Mouse (Mus musculus) hindbrain, embryonic 14.5 days (tissue): ENCODE results near the gene Iah1. TPM values are rescaled to one million over a fixed set of nuclear protein-coding genes. Genes with fewer than 3 reads are reported as not detected.

Source experiments
- ATAC-seq: fragments of 200-750 bp; cut with Nextera tagmentation; 2 replicates; pipeline ENCODE4 v1.8.0; 2017; ENCODE audit warnings: moderate number of reproducible peaks, mild to moderate bottlenecking, moderate TSS enrichment, moderate library complexity; ENCODE audit not compliant: low FRiP score
- DNase-seq: peaks from one replicate; pipeline ENCODE4 v3.0.0-alpha.2; 2015; ENCODE audit warnings: low spot score
- H3K27ac ChIP-seq: fragments of 300-500 bp; sonication (generic); 2 replicates; pipeline ENCODE4 v1.5.1; 2014; ENCODE audit warnings: mild to moderate bottlenecking, moderate library complexity
- H3K27me3 ChIP-seq: fragments of 300-500 bp; sonication (generic); 2 replicates; pipeline ENCODE4 v1.6.1; 2014; ENCODE audit warnings: mild to moderate bottlenecking, low read length, mixed read lengths; ENCODE audit not compliant: control insufficient read depth, insufficient read depth
- H3K36me3 ChIP-seq: fragments of 300-500 bp; sonication (generic); replicated peaks from 2 replicates; pipeline ENCODE4 v1.6.1; 2014; ENCODE audit not compliant: control insufficient read depth, insufficient read depth
- H3K4me1 ChIP-seq: fragments of 300-500 bp; sonication (generic); replicated peaks from 2 replicates; pipeline ENCODE4 v1.6.1; 2014; ENCODE audit warnings: antibody characterized with exemption, low read length, mixed read lengths; ENCODE audit not compliant: control insufficient read depth, insufficient read depth
- H3K4me2 ChIP-seq: fragments of 300-500 bp; sonication (generic); replicated peaks from 2 replicates; pipeline ENCODE4 v1.6.1; 2014; ENCODE audit warnings: mild to moderate bottlenecking, moderate library complexity
- H3K4me3 ChIP-seq: fragments of 300-500 bp; sonication (generic); replicated peaks from 2 replicates; pipeline ENCODE4 v1.5.1; 2014; ENCODE audit warnings: mild to moderate bottlenecking, low read length
- H3K9ac ChIP-seq: fragments of 300-500 bp; sonication (generic); 2 replicates; pipeline ENCODE4 v1.6.1; 2014
- H3K9me3 ChIP-seq: fragments of 300-500 bp; sonication (generic); 2 replicates; pipeline ENCODE4 v1.6.1; 2016; ENCODE audit warnings: low read length; ENCODE audit not compliant: control insufficient read depth
- WGBS: fragments of 180-500 bp; shearing (Covaris S2); extraction: QIAGEN DNeasy Blood & Tissue Kit; methylation state at CpG from one replicate; pipeline ENCODE4 v1.1.7; 2014; 5-methylcytosine and 5-hydroxymethylcytosine counted together
- polyA plus RNA-seq: library from polyadenylated mRNA; unstranded; fragments of >200 nt; fragmentation: Nextera tagmentation; extraction: Ambion mirVana; gene quantifications from 2 replicates; pipeline ENCODE4 v1.2.1, GENCODE M21; 2014

The Iah1 gene
- polyA plus RNA-seq, 1 experiment from 2014 or later: 36.5 TPM

DNA sequence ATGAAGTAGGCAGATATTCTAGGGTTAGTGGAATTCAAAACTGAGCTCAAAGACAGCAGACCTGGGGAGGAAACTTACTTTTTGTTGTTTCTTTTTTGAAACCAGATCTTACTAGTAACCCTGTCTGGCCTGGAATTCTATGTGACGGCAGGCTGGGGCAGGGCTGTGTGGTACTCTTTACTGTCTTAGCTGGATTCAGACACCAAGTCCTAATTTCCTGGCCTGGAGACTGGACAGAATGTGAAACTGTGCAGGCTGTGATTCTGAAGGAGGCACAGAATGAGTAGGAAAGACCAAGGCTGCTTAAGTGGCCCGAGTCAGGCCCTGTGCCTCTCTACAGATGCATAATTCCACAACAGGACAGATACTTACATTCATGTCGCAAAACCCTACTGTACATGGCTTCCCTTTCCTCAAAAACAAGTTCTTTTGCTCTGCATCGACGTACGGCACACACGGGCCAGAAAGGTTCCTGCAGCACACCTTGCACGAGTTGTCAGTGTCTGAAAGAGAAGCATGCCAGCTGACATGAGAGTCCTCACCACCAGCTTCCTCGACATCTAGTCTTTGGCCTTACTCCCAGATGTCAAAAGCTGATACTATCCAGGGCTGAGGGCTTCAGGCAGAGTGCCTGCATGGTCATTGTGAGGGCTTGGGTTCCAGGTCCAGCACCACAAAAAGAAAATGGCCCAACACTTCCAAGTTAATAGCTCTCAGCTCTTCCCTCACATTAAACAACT, 13.6 kb downstream of the Iah1 start:
- no peak overlapping the region for H3K4me3 ChIP-seq
- WGBS: 92% methylated on average over 9 of the region's 9 CpGs
- no peaks in the 10 kb centered on the region for H3K4me1 ChIP-seq
- peaks cover 87% of the 10 kb centered on the region for H3K36me3 ChIP-seq
- H3K27me3 ChIP-seq: no peaks in the 10 kb centered on the region
- H3K9ac ChIP-seq: no peak overlapping the region
- ATAC-seq (no peak), DNase-seq (no peak)
- no peak overlapping the region for H3K27ac ChIP-seq
- H3K4me2 ChIP-seq: no peak overlapping the region
- no peaks in the 10 kb centered on the region for H3K9me3 ChIP-seq

DNA sequence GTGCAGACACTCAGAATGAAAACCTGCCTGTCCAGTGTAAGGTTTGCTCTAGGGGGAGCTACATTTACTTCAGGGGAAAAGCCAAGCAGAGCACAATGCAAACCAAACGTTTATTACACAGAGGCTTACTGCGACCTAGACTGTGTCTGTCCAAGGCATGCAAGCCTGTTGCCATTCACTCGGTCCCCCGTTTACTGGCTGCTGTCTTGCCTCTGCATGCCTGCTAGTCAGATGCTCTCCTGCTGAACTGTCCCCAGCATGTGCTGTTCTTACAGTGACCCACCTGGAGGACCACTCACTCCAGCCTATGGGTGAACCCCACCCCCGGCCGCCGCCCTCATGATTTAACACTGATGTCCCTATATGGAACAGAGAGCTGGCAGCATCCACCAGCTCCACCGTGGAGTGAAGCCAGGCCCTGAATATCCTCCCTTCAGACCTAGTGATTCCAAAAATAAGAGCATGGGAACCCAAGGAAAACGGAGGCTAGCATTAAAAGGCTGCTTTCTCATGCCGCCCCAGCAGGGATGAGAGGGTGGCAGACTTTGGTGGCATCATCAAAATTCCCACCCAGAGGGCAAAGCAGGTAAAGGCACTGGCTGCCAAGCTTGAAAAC, 14.9 kb downstream of the Iah1 start:
- Histone ChIP-seq H3K4me2 (no peak overlapping the region), H3K4me1 (no peaks in the 10 kb centered on the region), H3K9me3 (no peaks in the 10 kb centered on the region), H3K9ac (no peak overlapping the region), H3K4me3 (no peak overlapping the region), H3K27me3 (no peaks in the 10 kb centered on the region), H3K27ac (no peak overlapping the region), H3K36me3 (peaks cover 87% of the 10 kb centered on the region)
- 93% methylated on average over 10 of the region's 10 CpGs for WGBS
- ATAC-seq (no peak), DNase-seq (no peak)

DNA sequence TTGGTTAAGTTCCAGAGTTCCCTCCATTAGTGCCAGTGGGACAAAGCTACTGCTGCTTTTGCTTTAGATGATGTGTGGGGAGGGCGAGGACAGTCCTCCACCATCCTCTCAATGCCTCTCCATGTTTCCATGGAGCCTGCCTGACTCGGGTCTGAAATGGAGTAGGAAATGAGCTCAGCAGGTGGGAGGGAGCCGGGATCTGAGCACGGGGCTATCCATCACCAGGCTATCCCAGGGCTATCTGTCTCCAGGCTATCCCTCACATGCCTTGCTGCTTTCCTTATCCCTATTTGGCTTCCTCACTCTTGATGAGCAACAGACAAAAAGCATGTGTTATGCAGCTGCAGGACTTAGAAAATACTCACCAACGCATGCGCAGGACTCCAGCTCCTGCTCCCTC, 15.5 kb downstream of the Iah1 start:
- DNase-seq: no peak
- H3K27ac ChIP-seq: no peak overlapping the region
- H3K27me3 ChIP-seq: no peaks in the 10 kb centered on the region
- no peak overlapping the region for H3K4me3 ChIP-seq
- peaks cover 89% of the 10 kb centered on the region for H3K36me3 ChIP-seq
- H3K4me1 ChIP-seq: no peaks in the 10 kb centered on the region
- no peaks in the 10 kb centered on the region for H3K9me3 ChIP-seq
- 72% methylated on average over 6 of the region's 6 CpGs for WGBS
- H3K4me2 ChIP-seq: no peak overlapping the region
- ATAC-seq: no peak
- H3K9ac ChIP-seq: no peak overlapping the region

DNA sequence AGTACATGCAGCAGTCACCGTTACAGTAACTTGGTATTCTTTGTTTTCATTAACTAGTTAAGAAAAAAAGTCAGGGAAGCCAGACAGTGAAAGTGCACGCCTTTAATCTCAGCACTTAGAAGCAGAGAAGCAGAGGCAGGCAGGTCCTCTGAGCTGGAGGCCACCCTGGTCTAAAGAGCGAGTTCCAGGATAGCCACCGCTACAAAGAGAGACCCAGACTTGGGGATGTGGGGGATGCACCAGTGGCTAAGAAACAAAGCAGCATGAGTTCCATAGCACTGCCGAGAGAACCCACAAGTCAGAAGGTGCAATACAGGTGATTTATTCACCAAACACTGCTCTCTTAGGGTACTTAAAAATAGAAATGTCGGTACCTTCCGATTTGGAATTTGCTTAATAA, 16.8 kb downstream of the Iah1 start:
- DNase-seq: no peak
- Histone ChIP-seq H3K4me2 (no peak overlapping the region), H3K4me3 (no peak overlapping the region), H3K27ac (no peak overlapping the region), H3K27me3 (no peaks in the 10 kb centered on the region), H3K36me3 (peaks cover 80% of the 10 kb centered on the region), H3K9me3 (no peaks in the 10 kb centered on the region), H3K4me1 (no peaks in the 10 kb centered on the region), H3K9ac (no peak overlapping the region)
- 93% methylated on average over 7 of the region's 7 CpGs for WGBS
- ATAC-seq: no peak

DNA sequence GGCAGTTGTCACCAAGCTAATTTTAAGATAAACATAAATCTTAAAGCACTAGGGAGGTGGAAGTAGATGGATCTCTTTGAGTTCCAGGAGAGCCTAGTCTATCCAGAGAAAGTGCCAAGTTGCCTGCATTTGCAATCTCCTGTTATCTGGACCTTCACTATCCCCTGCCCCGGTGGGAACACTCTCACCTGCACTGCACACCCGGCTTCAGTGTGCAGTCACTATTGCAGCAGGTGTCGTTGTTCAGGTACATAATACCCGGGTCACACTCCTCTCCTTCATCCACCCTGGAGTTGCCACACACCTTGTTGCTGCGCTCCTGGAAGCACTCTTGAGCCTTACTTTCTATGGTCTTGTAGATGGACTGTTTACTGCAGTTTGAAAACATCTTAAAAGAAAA, 17.6 kb downstream of the Iah1 start:
- Histone ChIP-seq H3K9me3 (no peaks in the 10 kb centered on the region), H3K4me1 (no peaks in the 10 kb centered on the region), H3K27me3 (no peaks in the 10 kb centered on the region), H3K4me3 (no peak overlapping the region), H3K36me3 (peaks cover 80% of the 10 kb centered on the region), H3K27ac (no peak overlapping the region), H3K9ac (no peak overlapping the region), H3K4me2 (no peak overlapping the region)
- 92% methylated on average over 5 of the region's 5 CpGs for WGBS
- DNase-seq (no peak), ATAC-seq (no peak)

DNA sequence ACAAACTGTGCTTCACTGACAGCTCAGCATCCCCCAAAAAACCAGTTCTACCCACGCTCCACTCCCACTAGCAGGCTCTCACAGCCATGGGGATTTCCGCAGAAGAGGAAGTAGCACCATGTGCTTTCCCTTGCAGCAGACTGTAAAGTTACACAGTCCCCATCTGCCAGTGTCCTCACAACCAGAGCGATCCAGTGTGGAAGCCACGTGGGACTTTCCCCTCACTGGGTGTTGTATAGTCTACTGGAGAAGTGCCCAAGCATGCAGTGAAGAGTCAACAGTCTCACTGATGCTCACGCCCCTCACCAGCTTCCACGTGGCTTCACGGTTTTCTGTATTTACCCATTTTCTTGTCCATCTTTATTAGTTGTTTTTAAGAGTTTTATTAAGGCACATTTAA, 19.7 kb downstream of the Iah1 start:
- WGBS: 94% methylated on average over 7 of the region's 7 CpGs
- Histone ChIP-seq H3K4me1 (no peaks in the 10 kb centered on the region), H3K9ac (no peak overlapping the region), H3K27ac (no peak overlapping the region), H3K36me3 (peaks cover 75% of the 10 kb centered on the region), H3K9me3 (no peaks in the 10 kb centered on the region), H3K4me3 (no peak overlapping the region), H3K4me2 (no peak overlapping the region), H3K27me3 (no peaks in the 10 kb centered on the region)
- no peak for DNase-seq
- no peak for ATAC-seq

DNA sequence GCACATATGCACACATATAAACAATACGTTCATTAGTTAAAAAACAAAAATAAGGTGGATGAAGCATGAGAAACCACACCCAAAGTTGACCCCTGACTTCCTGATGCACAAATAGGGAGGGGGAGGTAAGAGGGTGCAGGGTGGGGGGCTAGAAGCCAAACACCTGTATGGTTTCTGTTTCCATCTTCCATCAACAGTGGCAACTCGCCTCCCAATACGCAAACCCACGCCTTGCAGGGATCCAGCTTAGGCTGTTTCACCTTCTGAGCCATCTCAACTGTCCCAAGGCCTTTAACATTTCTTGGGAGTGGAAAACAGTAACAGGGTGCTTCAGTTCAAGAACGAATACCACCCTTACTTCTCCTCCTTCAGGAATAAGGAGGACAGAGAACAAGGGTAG, 21.0 kb downstream of the Iah1 start:
- ATAC-seq (no peak), DNase-seq (no peak)
- H3K4me2 ChIP-seq: no peak overlapping the region
- H3K36me3 ChIP-seq: peaks cover 68% of the 10 kb centered on the region
- no peak overlapping the region for H3K4me3 ChIP-seq
- WGBS: 94% methylated on average over 5 of the region's 5 CpGs
- no peak overlapping the region for H3K9ac ChIP-seq
- no peak overlapping the region for H3K27ac ChIP-seq
- H3K27me3 ChIP-seq: no peaks in the 10 kb centered on the region
- no peaks in the 10 kb centered on the region for H3K4me1 ChIP-seq
- H3K9me3 ChIP-seq: no peaks in the 10 kb centered on the region

DNA sequence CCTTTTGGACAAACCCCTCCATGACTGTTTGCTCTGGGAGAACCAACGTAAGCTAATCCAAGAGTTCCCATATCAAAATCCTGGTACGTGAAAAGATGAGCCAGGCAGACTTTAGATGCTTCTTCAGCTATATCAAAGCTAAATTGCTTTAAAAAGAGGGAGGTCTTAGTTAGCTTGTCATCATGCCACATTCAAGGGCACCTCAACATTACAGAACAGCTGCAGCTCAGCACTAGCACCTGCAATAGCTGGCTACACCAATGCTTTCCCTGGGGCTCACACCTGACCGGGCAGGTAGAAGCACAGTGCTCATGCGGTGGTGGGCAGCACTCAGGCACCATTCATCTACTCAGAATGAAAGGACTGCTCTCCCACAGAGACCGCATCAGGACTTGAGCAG, 24.5 kb downstream of the Iah1 start:
- WGBS: 96% methylated on average over 5 of the region's 5 CpGs
- H3K36me3 ChIP-seq: peaks cover 50% of the 10 kb centered on the region
- no peaks in the 10 kb centered on the region for H3K4me1 ChIP-seq
- no peak overlapping the region for H3K27ac ChIP-seq
- H3K4me3 ChIP-seq: no peak overlapping the region
- DNase-seq: no peak
- H3K27me3 ChIP-seq: no peaks in the 10 kb centered on the region
- H3K4me2 ChIP-seq: no peak overlapping the region
- no peak overlapping the region for H3K9ac ChIP-seq
- no peak for ATAC-seq
- no peaks in the 10 kb centered on the region for H3K9me3 ChIP-seq

DNA sequence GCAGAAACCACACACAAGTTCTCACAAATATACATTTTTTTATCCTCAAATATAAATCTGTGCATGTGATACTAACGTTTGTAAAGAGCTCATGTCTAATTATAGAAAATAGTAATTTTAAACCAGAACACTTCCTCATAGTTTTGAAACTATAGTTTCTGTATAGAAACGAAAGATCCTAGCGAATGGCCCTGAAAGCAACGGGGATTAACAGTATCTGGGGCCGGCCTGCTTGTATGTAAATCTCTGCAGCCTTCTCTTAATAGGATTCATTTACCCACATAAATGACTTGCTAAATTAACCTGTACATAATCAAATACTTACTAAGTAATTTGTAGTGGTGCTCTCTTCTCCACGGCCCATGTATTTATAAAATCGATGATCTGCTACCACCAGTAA, 30.8 kb downstream of the Iah1 start:
- DNase-seq: no peak

More for the DNA sequence above, 30.8 kb downstream of the Iah1 start:
- ATAC-seq: no peak
- no peaks in the 10 kb centered on the region for H3K4me1 ChIP-seq
- no peak overlapping the region for H3K4me3 ChIP-seq
- H3K4me2 ChIP-seq: no peak overlapping the region
- no peak overlapping the region for H3K9ac ChIP-seq
- no peaks in the 10 kb centered on the region for H3K27me3 ChIP-seq
- no peaks in the 10 kb centered on the region; the same call in 1 of the 2 replicates for H3K9me3 ChIP-seq
- 84% methylated on average over 7 of the region's 7 CpGs for WGBS
- peaks cover 62% of the 10 kb centered on the region for H3K36me3 ChIP-seq
- H3K27ac ChIP-seq: no peak overlapping the region
